Mouse (Mus musculus) myocyte (in vitro differentiated cells): ENCODE measurements at regions not wholly inside any gene's neighbourhood (a gene's known extent, or its start where the extent isn't known, plus 50 kb on each side); places are given as distances from the start of the nearest gene placed in this dataset.

Source experiments
- CEBPB ChIP-seq: IDR thresholded peaks from 2 replicates; pipeline ENCODE4 v1.6.1; 2011; ENCODE audit warnings: mild to moderate bottlenecking, moderate library complexity; ENCODE audit not compliant: poor library complexity, insufficient read depth, severe bottlenecking
- E2F4 ChIP-seq: IDR thresholded peaks from one replicate; pipeline ENCODE4 v1.6.1; 2011; ENCODE audit warnings: mild to moderate bottlenecking, control low read depth, moderate library complexity; ENCODE audit not compliant: insufficient read depth
- MAX ChIP-seq: IDR thresholded peaks from one replicate; pipeline ENCODE4 v1.6.1; 2011; ENCODE audit warnings: low read depth, mild to moderate bottlenecking, control low read depth
- MYOD1 ChIP-seq, 3 experiments: IDR thresholded peaks; one replicate each; pipeline ENCODE4 v1.6.1; 2011; ENCODE audit warnings: control low read depth in 2 of 3, low read depth in 2 of 3, mild to moderate bottlenecking in 2 of 3, moderate library complexity in 1 of 3; ENCODE audit not compliant: insufficient read length in 2 of 3, control insufficient read depth in 1 of 3
- POLR2A ChIP-seq: IDR thresholded peaks from one replicate; pipeline ENCODE4 v1.6.1; 2011; ENCODE audit warnings: low read depth, mild to moderate bottlenecking, control low read depth, moderate library complexity; ENCODE audit not compliant: insufficient read length
- POLR2AphosphoS2 ChIP-seq: IDR thresholded peaks from one replicate; pipeline ENCODE4 v1.6.1; 2011; ENCODE audit warnings: low read depth, control low read depth; ENCODE audit not compliant: insufficient read length
- REST ChIP-seq: IDR thresholded peaks from one replicate; pipeline ENCODE4 v1.6.1; 2011; ENCODE audit warnings: mild to moderate bottlenecking, control low read depth, moderate library complexity; ENCODE audit not compliant: insufficient read depth, insufficient read length
- TCF12 ChIP-seq: IDR thresholded peaks from one replicate; pipeline ENCODE4 v1.6.1; 2011; ENCODE audit warnings: mild to moderate bottlenecking, control low read depth; ENCODE audit not compliant: poor library complexity, insufficient read depth, severe bottlenecking
- TCF3 ChIP-seq: IDR thresholded peaks from one replicate; pipeline ENCODE4 v1.6.1; 2011; ENCODE audit warnings: low read depth, control low read depth; ENCODE audit not compliant: insufficient read length
- USF1 ChIP-seq: IDR thresholded peaks from one replicate; pipeline ENCODE4 v1.6.1; 2011; ENCODE audit warnings: low read depth, mild to moderate bottlenecking, control low read depth, moderate library complexity

DNA sequence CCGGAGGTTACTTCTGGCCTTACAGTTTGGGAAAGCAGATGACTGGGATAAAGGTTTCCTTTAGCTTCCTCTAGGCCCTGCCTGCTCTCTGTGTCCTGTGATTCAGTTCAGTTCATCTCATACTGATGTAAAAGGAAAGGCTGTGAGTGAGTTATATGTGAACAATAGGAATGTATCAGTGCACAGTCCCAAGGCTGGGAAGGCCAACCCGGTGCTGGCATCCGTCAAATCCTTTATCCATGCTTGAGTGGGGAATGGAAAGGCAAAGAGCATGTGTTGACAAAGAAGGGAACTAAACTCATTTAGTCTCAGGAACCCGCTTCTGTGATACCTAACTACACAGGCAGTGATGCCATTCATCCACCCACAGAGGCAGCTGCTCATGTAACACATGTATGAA is 89.0 kb upstream of the Zfand5 start:
- no peak for TF ChIP-seq POLR2A
- TF ChIP-seq TCF12 = no peak
- TF ChIP-seq TCF3 = no peak
- TF ChIP-seq E2F4 = no peak
- TF ChIP-seq MAX = no peak
- TF ChIP-seq MYOD1 (IDR thresholded peaks at IDR 0.05; ENCODE audit: control insufficient read depth in 1 of 3, insufficient read length in 2 of 3, low read depth in 2 of 3) = no peak
- no peak for TF ChIP-seq POLR2AphosphoS2
- no peak for TF ChIP-seq USF1
- TF ChIP-seq CEBPB = no peak
- TF ChIP-seq REST = no peak
